Mouse (Mus musculus) small intestine, adult 2 months (tissue): ENCODE results near the gene Ercc2.

ENCODE experiments used
- CTCF ChIP-seq: fragments of 200-500 bp; IDR thresholded peaks from 2 replicates; pipeline ENCODE4 v1.5.1; 2012; ENCODE audit warnings: low read depth, mild to moderate bottlenecking, control low read depth, inconsistent platforms, low read length, moderate library complexity, mixed read lengths; ENCODE audit not compliant: insufficient replicate concordance, insufficient read length; ENCODE audit errors: extremely low read depth
- POLR2A ChIP-seq: fragments of 200-500 bp; IDR thresholded peaks from 2 replicates; pipeline ENCODE4 v1.6.1; 2012; ENCODE audit warnings: low read depth, mild to moderate bottlenecking, control low read depth, inconsistent platforms, low read length, moderate library complexity

GRCm38 (mm10) chr7:19430402-19430801 is 48.6 kb downstream of the Ercc2 start:
- TF ChIP-seq CTCF (no peak), POLR2A (no peak)
